Mouse (Mus musculus): ENCODE measurements around the gene Actn4. TPM values are rescaled to one million over a fixed set of nuclear protein-coding genes. Genes with fewer than 3 reads are reported as not detected.

Actn4 gene
- polyA plus RNA-seq, 1 experiment from 2014 or later = 233 TPM

DNA sequence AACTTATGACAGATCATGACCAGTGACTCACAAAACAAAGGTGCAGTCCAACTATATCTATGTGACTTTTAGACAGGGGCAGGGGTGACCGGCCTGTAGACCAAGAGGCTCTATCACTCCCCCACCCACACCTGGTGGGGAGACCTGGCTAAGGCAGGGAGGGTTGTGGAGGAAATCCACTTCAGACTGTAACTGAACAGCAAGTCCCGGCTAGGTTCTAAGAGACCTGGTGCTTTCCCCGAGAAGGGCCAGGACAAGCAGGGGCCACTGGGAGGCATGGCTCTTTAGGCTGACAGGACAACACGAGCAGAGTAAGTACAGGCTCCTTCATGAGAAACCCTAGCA lies 30.5 kb downstream of the Actn4 start:
- Histone ChIP-seq H3K27ac (no peak overlapping the region), H3K36me3 (0 out of 2 replicates have a peak, but pooled peaks cover 3% of the 10 kb centered on the region), H3K4me2 (replicated peaks) (no peak overlapping the region), H3K4me3 (no peak overlapping the region), H3K27me3 (no peaks in the 10 kb centered on the region), H3K4me1 (peaks cover 31% of the 10 kb centered on the region), H3K9me3 (no peaks in the 10 kb centered on the region), H3K9ac (no peak overlapping the region)
- no peak for ATAC-seq (ENCODE audit: insufficient number of reproducible peaks, insufficient read depth, low FRiP score, low TSS enrichment)
- WGBS = 89% methylated on average over 4 of the region's 4 CpGs

- peaks cover 29% of the 10 kb centered on the region for H3K4me1 ChIP-seq
- H3K9ac ChIP-seq = no peak overlapping the region
- no peak overlapping the region for H3K4me2 ChIP-seq (replicated peaks)
- no peaks in the 10 kb centered on the region for H3K27me3 ChIP-seq
- no peak overlapping the region for H3K4me3 ChIP-seq
- 84% methylated on average over 7 of the region's 7 CpGs for WGBS
- H3K36me3 ChIP-seq = 0 out of 2 replicates have a peak, but pooled peaks cover 3% of the 10 kb centered on the region
- no peak for ATAC-seq (ENCODE audit: insufficient number of reproducible peaks, insufficient read depth, low FRiP score, low TSS enrichment)
- H3K27ac ChIP-seq = peak overlapping the region; percentile 64; the same call in 1 of the 2 replicates
- no peaks in the 10 kb centered on the region for H3K9me3 ChIP-seq
Measured at GRCm38 (mm10) chr7:28931032-28931694, 31.0 kb downstream of the Actn4 start.

DNA sequence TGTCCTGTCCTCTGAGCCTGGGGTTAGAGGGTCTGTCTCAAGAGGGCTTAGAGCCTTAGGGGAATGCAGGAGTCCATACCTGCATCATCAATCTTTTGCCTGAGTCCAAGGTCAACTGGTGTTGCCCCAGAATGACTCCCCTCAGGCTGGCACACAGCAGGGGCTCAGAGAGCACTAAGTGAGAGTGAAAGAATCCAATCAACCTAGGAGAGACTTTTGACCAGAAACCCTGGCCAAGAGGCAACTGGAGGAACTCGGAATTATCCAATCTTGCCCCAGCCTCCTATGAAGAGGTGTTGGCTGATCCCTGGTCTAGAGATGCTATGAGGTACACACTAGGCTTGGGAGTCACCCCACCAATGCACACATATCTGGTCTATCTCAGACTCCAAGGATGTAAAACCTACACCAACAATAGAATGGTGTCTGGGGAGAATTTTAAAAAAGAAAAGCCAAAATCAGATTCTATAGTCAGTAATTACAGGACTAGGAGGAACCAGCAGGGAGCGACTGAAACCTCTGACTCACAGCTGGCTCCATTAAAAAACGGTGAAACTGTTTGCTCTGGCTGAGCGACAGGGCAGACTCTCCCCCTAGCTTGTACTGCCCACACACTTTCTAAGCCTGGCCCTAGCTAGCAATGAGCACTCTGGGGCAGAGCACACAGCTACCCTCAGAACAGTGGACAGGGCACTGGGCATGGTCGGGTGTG lies 31.7 kb downstream of the Actn4 start:
- Histone ChIP-seq H3K27me3 (no peaks in the 10 kb centered on the region), H3K9me3 (no peaks in the 10 kb centered on the region), H3K4me1 (peaks cover 35% of the 10 kb centered on the region), H3K27ac (peak overlapping the region; percentile 66), H3K9ac (no peak overlapping the region), H3K36me3 (0 out of 2 replicates have a peak, but pooled peaks cover 3% of the 10 kb centered on the region), H3K4me2 (replicated peaks) (no peak overlapping the region), H3K4me3 (no peak overlapping the region)
- ATAC-seq (ENCODE audit: insufficient number of reproducible peaks, insufficient read depth, low FRiP score, low TSS enrichment) = no peak
- WGBS = 52% methylated on average over 5 of the region's 5 CpGs

DNA sequence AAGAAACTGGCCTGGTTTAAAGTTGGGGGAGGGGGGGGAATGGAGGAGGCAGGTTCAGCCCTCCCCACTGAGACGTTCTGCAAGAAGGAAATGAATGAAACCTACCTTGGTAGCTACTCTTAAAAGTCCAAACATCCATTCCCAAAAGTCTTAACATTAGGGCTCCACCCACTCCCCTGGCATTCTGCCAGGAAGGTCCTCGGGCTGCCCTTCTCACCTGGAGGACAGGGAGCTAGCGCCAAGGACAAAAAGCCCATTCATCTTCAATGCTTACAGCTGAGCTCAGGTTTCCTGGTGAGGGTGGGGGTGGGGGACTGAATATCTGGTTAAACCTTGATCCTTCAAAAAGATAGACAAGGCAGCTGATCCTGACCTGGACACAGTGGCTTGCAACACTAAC lies 32.8 kb downstream of the Actn4 start:
- H3K4me3 ChIP-seq = no peak overlapping the region
- H3K4me2 ChIP-seq (replicated peaks) = 0 out of 2 replicates have a peak overlapping the region, but pooled peaks have one; percentile 9
- 39% methylated on average over 3 of the region's 3 CpGs for WGBS
- H3K27ac ChIP-seq = peak overlapping the region; percentile 66; the same call in 1 of the 2 replicates
- H3K27me3 ChIP-seq = no peaks in the 10 kb centered on the region
- H3K9me3 ChIP-seq = no peaks in the 10 kb centered on the region
- ATAC-seq (ENCODE audit: insufficient number of reproducible peaks, insufficient read depth, low FRiP score, low TSS enrichment) = no peak
- H3K9ac ChIP-seq = no peak overlapping the region
- H3K36me3 ChIP-seq = 0 out of 2 replicates have a peak, but pooled peaks cover 3% of the 10 kb centered on the region
- H3K4me1 ChIP-seq = peaks cover 42% of the 10 kb centered on the region

GRCm38 (mm10) chr7:28926172-28926571 lies 36.0 kb downstream of the Actn4 start:
- H3K4me3 ChIP-seq = no peak overlapping the region
- H3K4me1 ChIP-seq = peaks cover 55% of the 10 kb centered on the region
- H3K4me2 ChIP-seq (replicated peaks) = no peak overlapping the region
- 63% methylated on average over 2 of the region's 2 CpGs for WGBS
- H3K27ac ChIP-seq = peak overlapping the region; percentile 51; the same call in 1 of the 2 replicates
- no peak for ATAC-seq (ENCODE audit: insufficient number of reproducible peaks, insufficient read depth, low FRiP score, low TSS enrichment)
- H3K27me3 ChIP-seq = no peaks in the 10 kb centered on the region
- no peaks in the 10 kb centered on the region for H3K9me3 ChIP-seq
- peaks cover 2% of the 10 kb centered on the region for H3K36me3 ChIP-seq
- no peak overlapping the region; the same call in 1 of the 2 replicates for H3K9ac ChIP-seq

DNA sequence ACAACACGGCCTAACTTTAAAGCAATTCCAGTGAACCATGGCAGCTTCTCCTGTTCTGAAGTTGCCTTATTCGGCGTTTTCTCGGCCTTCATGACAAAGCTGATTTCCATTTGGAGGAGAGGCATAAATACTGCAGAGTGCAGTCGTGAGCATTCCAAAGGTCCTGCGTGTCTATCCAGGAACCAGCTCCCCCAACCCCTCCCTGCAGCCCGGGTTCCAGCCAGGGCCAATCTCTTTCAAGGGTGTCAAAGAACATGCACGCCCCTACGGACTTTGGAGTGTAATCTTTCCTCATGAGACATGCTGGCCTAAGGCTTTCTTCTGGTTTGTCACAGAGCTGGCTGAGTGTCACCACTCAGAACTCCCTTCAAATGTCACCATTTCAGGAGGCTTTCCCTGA lies 36.8 kb downstream of the Actn4 start:
- H3K4me1 ChIP-seq = peaks cover 52% of the 10 kb centered on the region
- peak overlapping the region; percentile 87 for H3K27ac ChIP-seq
- no peak overlapping the region for H3K9ac ChIP-seq
- H3K36me3 ChIP-seq = peaks cover 4% of the 10 kb centered on the region
- H3K4me2 ChIP-seq (replicated peaks) = no peak overlapping the region
- ATAC-seq (ENCODE audit: insufficient number of reproducible peaks, insufficient read depth, low FRiP score, low TSS enrichment) = no peak
- H3K27me3 ChIP-seq = no peaks in the 10 kb centered on the region
- WGBS = 26% methylated on average over 9 of the region's 9 CpGs
- H3K4me3 ChIP-seq = no peak overlapping the region
- H3K9me3 ChIP-seq = no peaks in the 10 kb centered on the region

DNA sequence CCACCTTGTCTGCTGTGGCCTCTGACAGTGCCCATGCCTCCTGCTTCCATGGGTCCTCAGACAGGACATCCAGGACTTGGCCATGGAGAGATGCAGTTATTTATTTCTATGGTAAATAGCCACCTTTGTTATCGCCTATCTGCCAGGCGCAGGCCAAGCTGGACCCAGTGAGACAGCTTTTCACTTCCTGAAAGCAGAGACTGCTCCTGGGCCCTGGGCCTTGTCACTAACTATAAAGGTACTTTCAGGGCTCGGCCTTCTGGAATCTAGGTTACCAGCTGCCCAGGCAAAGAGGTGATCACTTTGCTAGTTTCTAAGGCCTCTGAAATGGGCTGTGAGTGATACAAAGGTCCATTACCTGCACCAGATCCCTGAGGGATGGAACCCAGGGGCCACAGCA lies 37.3 kb downstream of the Actn4 start:
- peaks cover 4% of the 10 kb centered on the region for H3K36me3 ChIP-seq
- no peak overlapping the region for H3K4me3 ChIP-seq
- ATAC-seq (ENCODE audit: insufficient number of reproducible peaks, insufficient read depth, low FRiP score, low TSS enrichment) = no peak
- H3K4me2 ChIP-seq (replicated peaks) = no peak overlapping the region
- no peaks in the 10 kb centered on the region for H3K9me3 ChIP-seq
- H3K4me1 ChIP-seq = peaks cover 50% of the 10 kb centered on the region
- H3K27me3 ChIP-seq = no peaks in the 10 kb centered on the region
- H3K9ac ChIP-seq = peak overlapping the region; percentile 15; the same call in 1 of the 2 replicates
- peak overlapping the region; percentile 87 for H3K27ac ChIP-seq
- 72% methylated on average over 3 of the region's 3 CpGs for WGBS

GRCm38 (mm10) chr7:28923865-28924291 lies 38.3 kb downstream of the Actn4 start:
- Histone ChIP-seq H3K4me3 (0 out of 2 replicates have a peak overlapping the region, but pooled peaks have one; percentile 0), H3K9me3 (no peaks in the 10 kb centered on the region), H3K27ac (peak overlapping the region; percentile 87), H3K9ac (no peak overlapping the region), H3K4me1 (peaks cover 51% of the 10 kb centered on the region), H3K4me2 (replicated peaks) (no peak overlapping the region), H3K27me3 (no peaks in the 10 kb centered on the region), H3K36me3 (peaks cover 7% of the 10 kb centered on the region)
- WGBS = 6% methylated on average over 4 of the region's 4 CpGs
- no peak for ATAC-seq (ENCODE audit: insufficient number of reproducible peaks, insufficient read depth, low FRiP score, low TSS enrichment)

GRCm38 (mm10) chr7:28922606-28923005 lies 39.5 kb downstream of the Actn4 start:
- H3K27me3 ChIP-seq = no peaks in the 10 kb centered on the region
- peaks cover 60% of the 10 kb centered on the region for H3K4me1 ChIP-seq
- 64% methylated on average over 4 of the region's 4 CpGs for WGBS
- peaks cover 19% of the 10 kb centered on the region for H3K36me3 ChIP-seq
- no peak overlapping the region for H3K4me3 ChIP-seq
- no peak overlapping the region for H3K9ac ChIP-seq
- H3K4me2 ChIP-seq (replicated peaks) = no peak overlapping the region
- ATAC-seq (ENCODE audit: insufficient number of reproducible peaks, insufficient read depth, low FRiP score, low TSS enrichment) = no peak
- H3K9me3 ChIP-seq = no peaks in the 10 kb centered on the region
- peak overlapping the region; percentile 87; the same call in 1 of the 2 replicates for H3K27ac ChIP-seq

- no peak overlapping the region for H3K4me3 ChIP-seq
- H3K4me1 ChIP-seq = peaks cover 60% of the 10 kb centered on the region
- no peak overlapping the region for H3K9ac ChIP-seq
- H3K36me3 ChIP-seq = peaks cover 26% of the 10 kb centered on the region
- H3K4me2 ChIP-seq (replicated peaks) = no peak overlapping the region
- WGBS = 88% methylated on average over 8 of the region's 8 CpGs
- no peak for ATAC-seq (ENCODE audit: insufficient number of reproducible peaks, insufficient read depth, low FRiP score, low TSS enrichment)
- 0 out of 2 replicates have a peak overlapping the region, but pooled peaks have one; percentile 7 for H3K27ac ChIP-seq
- no peaks in the 10 kb centered on the region for H3K9me3 ChIP-seq
- no peaks in the 10 kb centered on the region for H3K27me3 ChIP-seq
Measured at GRCm38 (mm10) chr7:28921722-28922465, 40.2 kb downstream of the Actn4 start.

DNA sequence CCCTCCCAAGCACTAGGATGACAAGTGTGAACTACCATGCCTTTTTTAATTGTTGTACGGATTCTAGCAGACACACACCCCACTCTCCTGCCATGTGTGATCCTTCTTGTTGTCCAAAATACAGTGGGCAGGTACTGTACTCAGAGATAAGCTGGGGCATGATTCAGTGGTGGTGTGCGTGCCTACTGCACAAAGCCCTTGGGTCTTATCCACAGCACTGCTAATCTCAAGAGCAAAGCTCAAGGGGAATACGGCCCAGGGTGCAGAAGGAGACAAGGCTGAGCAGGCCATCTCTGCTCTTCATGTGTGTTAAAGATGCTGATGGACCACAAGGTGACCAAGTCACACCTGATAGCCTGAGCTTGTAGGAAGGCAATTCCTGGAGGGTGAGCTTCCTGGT lies 41.0 kb downstream of the Actn4 start:
- no peak overlapping the region for H3K4me2 ChIP-seq (replicated peaks)
- no peak overlapping the region for H3K4me3 ChIP-seq
- peaks cover 34% of the 10 kb centered on the region for H3K36me3 ChIP-seq
- no peaks in the 10 kb centered on the region for H3K27me3 ChIP-seq
- H3K9me3 ChIP-seq = no peaks in the 10 kb centered on the region
- ATAC-seq (ENCODE audit: insufficient number of reproducible peaks, insufficient read depth, low FRiP score, low TSS enrichment) = no peak
- H3K27ac ChIP-seq = 0 out of 2 replicates have a peak overlapping the region, but pooled peaks have one; percentile 25
- H3K4me1 ChIP-seq = peaks cover 58% of the 10 kb centered on the region
- no peak overlapping the region for H3K9ac ChIP-seq
- WGBS = 90% methylated on average over 3 of the region's 3 CpGs

Data from embryonic facial prominence, embryonic 12.5 days (tissue).